Mouse (Mus musculus) spleen, adult 18-20 months (tissue): Measurements from ENCODE around the gene Spin4.
A peak's percentile ranks its signal among the peaks of the same experiment; 100 is the strongest.

Source experiments
- DNase-seq, 2 experiments: peaks; one replicate each; pipeline ENCODE4 v3.0.0; 2022; ENCODE audit warnings: mixed read lengths in 2 of 2

The Spin4 gene

DNA sequence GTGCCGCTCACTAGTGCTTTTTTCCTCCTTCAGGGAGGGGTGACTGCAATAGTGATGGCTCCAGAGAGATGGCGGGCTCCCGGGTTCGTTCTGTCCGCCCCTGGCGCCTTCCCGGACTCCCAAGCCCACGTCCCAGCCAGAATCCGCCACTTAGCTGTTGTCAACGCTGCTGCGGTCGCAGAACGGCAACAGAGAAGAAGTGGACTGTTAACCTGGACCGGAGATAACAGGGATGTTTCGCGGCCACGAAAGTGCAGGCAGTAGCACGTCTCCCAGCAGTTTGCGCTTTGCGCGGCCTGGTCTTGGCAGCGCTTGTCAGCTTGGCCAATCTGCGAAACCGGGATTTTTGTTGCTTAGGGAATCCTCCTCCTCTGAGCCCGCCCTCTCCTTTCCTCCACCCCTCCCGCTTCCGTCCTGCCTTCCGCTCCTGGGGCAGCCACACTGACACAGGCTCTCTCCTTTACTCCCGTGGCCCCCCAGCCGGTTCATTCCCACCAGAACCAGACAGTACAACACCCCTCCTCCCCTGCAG, at the start of gene Spin4:
TSS of gene Spin4 (minus strand) at position 322 of the 532 bp plus-strand sequence.
- peak in 1 of 2 experiments; percentile 8 for DNase-seq

- no peak for DNase-seq
Observed at GRCm38 (mm10) chrX:95027907-95028306, 1.4 kb upstream of the Spin4 start.

GRCm38 (mm10) chrX:95025779-95026360, 612 bp downstream of the Spin4 start:
- DNase-seq: peak in 1 of 2 experiments; percentile 1

- no peak for DNase-seq
Observed at GRCm38 (mm10) chrX:95012033-95012432, 14.4 kb downstream of the Spin4 start.

- no peak for DNase-seq
Observed at GRCm38 (mm10) chrX:94998845-94999244, 27.6 kb downstream of the Spin4 start.

GRCm38 (mm10) chrX:94994113-94994512, 32.4 kb downstream of the Spin4 start:
- no peak for DNase-seq

DNA sequence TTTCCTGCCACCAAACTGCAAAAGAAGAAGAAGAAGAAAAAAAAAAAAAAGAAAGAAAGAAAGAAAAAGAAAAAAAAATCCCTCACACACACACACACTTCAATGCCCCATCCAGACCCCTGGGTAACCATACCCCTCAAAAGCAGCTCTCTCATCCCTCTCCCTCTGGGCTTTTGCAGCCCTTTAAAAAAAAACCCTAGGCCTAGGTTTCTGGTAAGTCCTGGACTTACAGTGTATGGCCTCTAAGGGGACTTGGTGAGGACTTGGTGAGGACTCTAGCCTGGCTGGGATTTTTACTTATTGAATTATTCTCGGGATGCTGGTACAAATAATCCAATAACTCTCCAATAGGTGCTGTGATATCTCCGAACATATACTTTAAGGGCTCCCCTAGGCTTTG, 35.6 kb downstream of the Spin4 start:
- no peak for DNase-seq

DNA sequence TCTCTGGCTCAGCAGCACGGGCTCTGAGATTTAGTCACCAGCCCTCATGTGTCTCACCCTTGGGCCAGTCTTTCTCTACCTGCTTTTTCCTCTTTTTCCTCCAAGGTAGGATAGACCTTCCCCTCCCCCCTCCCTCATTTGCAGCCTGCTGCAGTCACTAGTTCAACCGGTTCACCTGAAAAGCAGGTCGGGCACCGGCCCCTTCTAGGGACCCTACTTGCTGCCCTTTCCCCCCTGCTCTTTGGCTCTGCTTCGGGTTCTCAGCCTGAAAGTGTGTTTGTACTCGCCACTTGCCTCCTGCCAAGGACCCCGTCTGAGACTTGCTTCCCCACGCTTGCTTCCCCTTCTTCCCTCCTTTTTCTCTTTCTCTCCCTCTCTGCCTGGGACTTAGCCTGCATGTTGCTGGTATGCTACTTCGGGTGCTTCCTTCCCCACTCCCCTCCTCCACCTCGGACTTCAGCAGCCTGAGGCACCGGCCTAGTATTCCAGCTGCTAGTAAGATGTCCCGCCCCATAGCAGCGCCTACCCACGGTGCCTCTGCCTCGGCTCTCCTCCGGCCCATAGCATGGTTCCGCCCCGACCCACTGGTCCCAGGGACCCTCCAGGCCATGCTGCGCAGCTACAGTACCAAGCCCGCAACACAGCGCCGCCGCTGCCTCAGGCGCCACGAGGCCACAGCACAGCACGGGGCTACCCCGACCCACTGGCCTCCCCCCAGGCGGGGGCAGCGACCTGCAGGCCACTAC, 36.2 kb downstream of the Spin4 start:
- DNase-seq: no peak
